Mouse (Mus musculus) hindbrain, embryonic 16.5 days (tissue): ENCODE measurements around the gene Gnptab. TPM values are rescaled to one million over a fixed set of nuclear protein-coding genes. Genes with fewer than 3 reads are reported as not detected.

Source experiments
- ATAC-seq: fragments of 200-750 bp; cut with Nextera tagmentation; 2 replicates; pipeline ENCODE4 v1.8.0; 2017; ENCODE audit warnings: moderate TSS enrichment, moderate library complexity
- H3K27ac ChIP-seq: fragments of 300-500 bp; sonication (generic); 2 replicates; pipeline ENCODE4 v1.5.1; 2014; ENCODE audit warnings: low read depth, mild to moderate bottlenecking, control low read depth, low read length, moderate library complexity
- H3K27me3 ChIP-seq: fragments of 300-500 bp; sonication (generic); replicated peaks from 2 replicates; pipeline ENCODE4 v1.6.1; 2014; ENCODE audit warnings: low read length; ENCODE audit not compliant: control insufficient read depth, insufficient read depth
- H3K36me3 ChIP-seq: fragments of 300-500 bp; sonication (generic); 2 replicates; pipeline ENCODE4 v1.6.1; 2014; ENCODE audit warnings: mild to moderate bottlenecking, low read length, moderate library complexity, mixed read lengths; ENCODE audit not compliant: control insufficient read depth, insufficient read depth
- H3K4me1 ChIP-seq: fragments of 300-500 bp; sonication (generic); 2 replicates; pipeline ENCODE4 v1.6.1; 2014; ENCODE audit warnings: low read depth, low read length; ENCODE audit not compliant: control insufficient read depth, insufficient read depth
- H3K4me2 ChIP-seq: fragments of 300-500 bp; sonication (generic); 2 replicates; pipeline ENCODE4 v1.6.1; 2014; ENCODE audit warnings: mild to moderate bottlenecking, low read length, control low read depth, moderate library complexity
- H3K4me3 ChIP-seq: fragments of 300-500 bp; sonication (generic); 2 replicates; pipeline ENCODE4 v1.5.1; 2014; ENCODE audit warnings: mild to moderate bottlenecking, low read length, control low read depth, moderate library complexity
- H3K9ac ChIP-seq: fragments of 300-500 bp; sonication (generic); 2 replicates; pipeline ENCODE4 v1.6.1; 2014; ENCODE audit warnings: low read depth, mild to moderate bottlenecking, control low read depth, low read length, moderate library complexity
- H3K9me3 ChIP-seq: fragments of 300-500 bp; sonication (generic); 2 replicates; pipeline ENCODE4 v1.6.1; 2014; ENCODE audit warnings: mild to moderate bottlenecking, low read length, moderate library complexity; ENCODE audit not compliant: control insufficient read depth
- WGBS: fragments of 180-500 bp; shearing (Covaris S2); extraction: QIAGEN DNeasy Blood & Tissue Kit; methylation state at CpG from one replicate; pipeline ENCODE4 v1.1.7; 2014; 5-methylcytosine and 5-hydroxymethylcytosine counted together
- polyA plus RNA-seq: library from polyadenylated mRNA; unstranded; fragments of >200 nt; fragmentation: Nextera tagmentation; extraction: Ambion mirVana; gene quantifications from 2 replicates; pipeline ENCODE4 v1.2.1, GENCODE M21; 2015

Gnptab gene
- 20.2 and 24.0 TPM in 2 replicates for polyA plus RNA-seq

- H3K27me3 ChIP-seq: no peaks in the 10 kb centered on the region
- peak within 1 kb of the TSS; percentile 68 for H3K4me3 ChIP-seq
- no peaks in the 10 kb centered on the region for H3K36me3 ChIP-seq
- under 1% methylated on average over 63 of the region's 87 CpGs for WGBS
- ATAC-seq: peak; percentile 89
- H3K4me1 ChIP-seq: peaks cover 16% of the 10 kb centered on the region
- no peaks in the 10 kb centered on the region for H3K9me3 ChIP-seq
- H3K4me2 ChIP-seq: peak within 1 kb of the TSS; percentile 81
- H3K27ac ChIP-seq: peak within 1 kb of the TSS; percentile 88
- H3K9ac ChIP-seq: peak within 1 kb of the TSS; percentile 93
Measured at GRCm38 (mm10) chr10:88379013-88379885, at the start of gene Gnptab, which contains the start of gene Dram1. Gene Gnptab (plus strand): TSS chr10:88379132. Gene Dram1 (minus strand): TSS chr10:88379080.

- no peak overlapping the region for H3K4me3 ChIP-seq
- no peaks in the 10 kb centered on the region for H3K36me3 ChIP-seq
- ATAC-seq: peak; percentile 63; the same call in 1 of the 2 replicates
- no peak overlapping the region for H3K4me2 ChIP-seq
- WGBS: 24% methylated on average over 5 of the region's 5 CpGs
- H3K27me3 ChIP-seq: no peaks in the 10 kb centered on the region
- no peaks in the 10 kb centered on the region for H3K4me1 ChIP-seq
- H3K27ac ChIP-seq: no peak overlapping the region
- no peaks in the 10 kb centered on the region for H3K9me3 ChIP-seq
- H3K9ac ChIP-seq: no peak overlapping the region
Measured at GRCm38 (mm10) chr10:88330695-88331094, 48.2 kb upstream of the Gnptab start.

GRCm38 (mm10) chr10:88340660-88341059 is 38.3 kb upstream of the Gnptab start:
- 92% methylated on average over 9 of the region's 9 CpGs for WGBS

GRCm38 (mm10) chr10:88341368-88341767 is 37.6 kb upstream of the Gnptab start:
- Histone ChIP-seq H3K9ac (no peak overlapping the region), H3K4me1 (no peaks in the 10 kb centered on the region), H3K4me3 (no peak overlapping the region), H3K27me3 (no peaks in the 10 kb centered on the region), H3K4me2 (no peak overlapping the region), H3K9me3 (no peaks in the 10 kb centered on the region), H3K27ac (no peak overlapping the region), H3K36me3 (no peaks in the 10 kb centered on the region)
- 92% methylated on average over 6 of the region's 6 CpGs for WGBS
- ATAC-seq: no peak

More at GRCm38 (mm10) chr10:88340660-88341059, 38.3 kb upstream of the Gnptab start:
- no peak overlapping the region for H3K4me3 ChIP-seq
- no peaks in the 10 kb centered on the region for H3K27me3 ChIP-seq
- ATAC-seq: no peak
- H3K27ac ChIP-seq: no peak overlapping the region
- H3K9me3 ChIP-seq: no peaks in the 10 kb centered on the region
- H3K4me1 ChIP-seq: no peaks in the 10 kb centered on the region
- H3K4me2 ChIP-seq: no peak overlapping the region
- H3K36me3 ChIP-seq: no peaks in the 10 kb centered on the region
- H3K9ac ChIP-seq: no peak overlapping the region

- H3K9ac ChIP-seq: no peak overlapping the region
- no peaks in the 10 kb centered on the region for H3K9me3 ChIP-seq
- no peak overlapping the region for H3K4me2 ChIP-seq
- H3K4me1 ChIP-seq: no peaks in the 10 kb centered on the region
- H3K36me3 ChIP-seq: no peaks in the 10 kb centered on the region
- H3K4me3 ChIP-seq: no peak overlapping the region
- no peak overlapping the region; the same call in 1 of the 2 replicates for H3K27ac ChIP-seq
- WGBS: 69% methylated on average over 11 of the region's 11 CpGs
- H3K27me3 ChIP-seq: no peaks in the 10 kb centered on the region
- ATAC-seq: no peak
Measured at GRCm38 (mm10) chr10:88345899-88346401, 33.0 kb upstream of the Gnptab start.

GRCm38 (mm10) chr10:88346454-88347245 is 32.3 kb upstream of the Gnptab start:
- Histone ChIP-seq H3K27me3 (no peaks in the 10 kb centered on the region), H3K9me3 (no peaks in the 10 kb centered on the region), H3K4me3 (no peak overlapping the region), H3K9ac (no peak overlapping the region), H3K4me1 (no peaks in the 10 kb centered on the region), H3K4me2 (no peak overlapping the region), H3K36me3 (no peaks in the 10 kb centered on the region), H3K27ac (no peak overlapping the region; the same call in 1 of the 2 replicates)
- no peak for ATAC-seq
- 83% methylated on average over 12 of the region's 12 CpGs for WGBS

- no peak overlapping the region for H3K4me3 ChIP-seq
- no peaks in the 10 kb centered on the region for H3K4me1 ChIP-seq
- no peaks in the 10 kb centered on the region for H3K27me3 ChIP-seq
- H3K27ac ChIP-seq: no peak overlapping the region
- H3K36me3 ChIP-seq: no peaks in the 10 kb centered on the region
- no peak overlapping the region for H3K9ac ChIP-seq
- H3K4me2 ChIP-seq: no peak overlapping the region
- no peaks in the 10 kb centered on the region for H3K9me3 ChIP-seq
- no peak for ATAC-seq
- 5% methylated on average over 8 of the region's 8 CpGs for WGBS
Measured at GRCm38 (mm10) chr10:88349800-88350199, 29.1 kb upstream of the Gnptab start.

- no peaks in the 10 kb centered on the region for H3K9me3 ChIP-seq
- ATAC-seq: no peak
- no peaks in the 10 kb centered on the region for H3K36me3 ChIP-seq
- no peak overlapping the region for H3K4me3 ChIP-seq
- no peaks in the 10 kb centered on the region for H3K27me3 ChIP-seq
- 53% methylated on average over 2 of the region's 2 CpGs for WGBS
- no peaks in the 10 kb centered on the region for H3K4me1 ChIP-seq
- no peak overlapping the region for H3K4me2 ChIP-seq
- no peak overlapping the region for H3K27ac ChIP-seq
- H3K9ac ChIP-seq: no peak overlapping the region
Measured at GRCm38 (mm10) chr10:88350687-88351086, 28.2 kb upstream of the Gnptab start.
